In the genomic region with DNA sequence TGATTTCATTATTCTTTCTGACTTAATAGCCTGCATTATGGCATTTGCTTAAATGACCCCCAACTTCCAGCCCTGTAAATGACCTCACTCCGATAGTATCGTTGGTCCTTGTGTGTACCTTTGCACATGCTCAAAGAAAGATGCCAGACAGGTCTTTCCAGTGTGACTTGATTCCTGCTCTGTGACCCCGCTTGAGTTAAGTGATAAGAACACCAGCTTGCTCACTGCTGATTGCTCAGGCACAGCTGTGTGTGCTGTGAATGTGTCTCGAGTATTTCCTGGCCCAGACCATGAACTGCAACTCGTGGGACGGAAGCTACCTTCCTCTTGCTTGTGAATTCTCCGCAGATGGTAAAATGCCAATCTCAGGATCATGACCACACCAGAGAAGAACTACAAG, we compare ENCODE assay signal across 10 mouse cellular contexts. TPM values are rescaled to one million over a fixed set of nuclear protein-coding genes. Genes with fewer than 3 reads are reported as not detected.
DNase-seq lines count a peak whose midpoint lies in the region; ATAC-seq and TF ChIP-seq lines count a peak whose summit lies in the region.
"Had no signal": no experiment of that assay in that cellular context is flagged by ENCODE, and none has a peak within 500 bp of the region (broad histone marks: within the 10 kb centered on the region; RNA-seq: fewer than 3 reads in every experiment).

No protein-coding gene starts in this region.

- ATAC-seq in kidney, embryonic 16.5 days (ENCODE audit: low FRiP score, low TSS enrichment) = no peak
- peak; percentile 46; the same call in 1 of the 2 replicates for ATAC-seq in lung, embryonic 16.5 days (ENCODE audit: low read depth)
- no peak for ATAC-seq in hindbrain, postnatal 0 days
- no peak for ATAC-seq in midbrain, embryonic 15.5 days (replicated peaks)
- ATAC-seq: forebrain, embryonic 15.5 days had no signal

- 58% methylated on average over 7 of the region's 7 CpGs for WGBS in kidney, embryonic 16.5 days
- WGBS in lung, embryonic 16.5 days = 35% methylated on average over 7 of the region's 7 CpGs
- WGBS in hindbrain, postnatal 0 days = 94% methylated on average over 7 of the region's 7 CpGs
- WGBS in midbrain, embryonic 15.5 days = 92% methylated on average over 7 of the region's 7 CpGs

- H3K27ac ChIP-seq in gastrocnemius, adult 2 months = peak overlapping the region; percentile 51
- H3K27ac ChIP-seq in ES-Bruce4 (ENCODE audit: insufficient read depth, low read length) = peak overlapping the region; percentile 14; the same call in 1 of the 2 replicates
- peak overlapping the region; percentile 62 for H3K27ac ChIP-seq in kidney, embryonic 16.5 days (ENCODE audit: low read length)
- H3K27ac ChIP-seq in lung, embryonic 16.5 days (ENCODE audit: low read length) = peak overlapping the region; percentile 87
- H3K27ac ChIP-seq in hindbrain, postnatal 0 days = no peak overlapping the region
- no peak overlapping the region for H3K27ac ChIP-seq in midbrain, embryonic 15.5 days
- H3K27ac ChIP-seq: forebrain, embryonic 15.5 days; neural tube, embryonic 12.5 days had no signal

- H3K4me1 ChIP-seq in ES-Bruce4 (ENCODE audit: control insufficient read depth, insufficient read depth, low read length) = peaks cover 7% of the 10 kb centered on the region
- peaks cover 38% of the 10 kb centered on the region for H3K4me1 ChIP-seq in kidney, embryonic 16.5 days (ENCODE audit: insufficient read depth, low read length)
- peaks cover 42% of the 10 kb centered on the region for H3K4me1 ChIP-seq in lung, embryonic 16.5 days (replicated peaks; ENCODE audit: control insufficient read depth, insufficient read depth, low read length)
- peaks cover 6% of the 10 kb centered on the region; the same call in 1 of the 2 replicates for H3K4me1 ChIP-seq in hindbrain, postnatal 0 days (ENCODE audit: insufficient read depth, low read length)
- H3K4me1 ChIP-seq in midbrain, embryonic 15.5 days = peaks cover 13% of the 10 kb centered on the region

- TF ChIP-seq POLR2A in ES-Bruce4 (IDR thresholded peaks at IDR 0.05; ENCODE audit: insufficient read depth, low read length) = no peak

- TF ChIP-seq EP300 in ES-Bruce4 (IDR thresholded peaks at IDR 0.05; ENCODE audit: insufficient read depth, low read depth, low read length) = no peak

- H3K36me3 ChIP-seq in ES-Bruce4 (ENCODE audit: control insufficient read depth, insufficient read depth, low read length, poor library complexity, severe bottlenecking) = peaks cover 14% of the 10 kb centered on the region
- peaks cover 12% of the 10 kb centered on the region for H3K36me3 ChIP-seq in kidney, embryonic 16.5 days (ENCODE audit: insufficient read depth, low read length)
- H3K36me3 ChIP-seq in lung, embryonic 16.5 days (ENCODE audit: control insufficient read depth, insufficient read depth, low read length) = peaks cover 9% of the 10 kb centered on the region
- H3K36me3 ChIP-seq in hindbrain, postnatal 0 days (ENCODE audit: insufficient read depth, low read length) = peaks cover 21% of the 10 kb centered on the region; the same call in 1 of the 2 replicates
- H3K36me3 ChIP-seq in midbrain, embryonic 15.5 days (replicated peaks) = peaks cover 8% of the 10 kb centered on the region

- no peak for TF ChIP-seq CTCF in gastrocnemius, adult 2 months (IDR thresholded peaks at IDR 0.05)
- no peak for TF ChIP-seq CTCF in ES-Bruce4 (IDR thresholded peaks at IDR 0.05; ENCODE audit: low read depth, low read length)
- no peak for TF ChIP-seq CTCF in hindbrain, postnatal 0 days (IDR thresholded peaks at IDR 0.05; ENCODE audit: low read depth)

- H3K4me2 ChIP-seq in kidney, embryonic 16.5 days (replicated peaks; ENCODE audit: low read depth, low read length) = no peak overlapping the region
- H3K4me2 ChIP-seq in lung, embryonic 16.5 days (ENCODE audit: low read depth, low read length) = no peak overlapping the region; the same call in 1 of the 2 replicates
- no peak overlapping the region for H3K4me2 ChIP-seq in hindbrain, postnatal 0 days (ENCODE audit: low read depth, low read length)
- no peak overlapping the region for H3K4me2 ChIP-seq in midbrain, embryonic 15.5 days
- H3K4me2 ChIP-seq: forebrain, embryonic 15.5 days; neural tube, embryonic 12.5 days had no signal

- H3K9ac ChIP-seq in ES-Bruce4 (ENCODE audit: low read depth, poor library complexity, severe bottlenecking) = no peak overlapping the region
- H3K9ac ChIP-seq in kidney, embryonic 16.5 days (replicated peaks; ENCODE audit: low read length) = no peak overlapping the region
- no peak overlapping the region for H3K9ac ChIP-seq in lung, embryonic 16.5 days (ENCODE audit: low read length)
- no peak overlapping the region for H3K9ac ChIP-seq in hindbrain, postnatal 0 days (replicated peaks; ENCODE audit: low read length)
- no peak overlapping the region for H3K9ac ChIP-seq in midbrain, embryonic 15.5 days
- H3K9ac ChIP-seq: forebrain, embryonic 15.5 days; neural tube, embryonic 12.5 days had no signal

- intact Hi-C loops in gastrocnemius, adult 2 months (cut with DNase I) = no loop called here

- no peak overlapping the region for H3K4me3 ChIP-seq in gastrocnemius, adult 2 months
- H3K4me3 ChIP-seq in ES-Bruce4 (ENCODE audit: low read depth, low read length) = no peak overlapping the region
- no peak overlapping the region for H3K4me3 ChIP-seq in kidney, embryonic 16.5 days (ENCODE audit: low read length)
- H3K4me3 ChIP-seq in lung, embryonic 16.5 days (ENCODE audit: low read length) = no peak overlapping the region
- no peak overlapping the region for H3K4me3 ChIP-seq in hindbrain, postnatal 0 days (ENCODE audit: low read length)
- H3K4me3 ChIP-seq in midbrain, embryonic 15.5 days = no peak overlapping the region
- H3K4me3 ChIP-seq: forebrain, embryonic 15.5 days; neural tube, embryonic 12.5 days had no signal

- H3K9me3 ChIP-seq in ES-Bruce4 (replicated peaks; ENCODE audit: control insufficient read depth, insufficient read depth, low read length, poor library complexity, severe bottlenecking) = no peaks in the 10 kb centered on the region
- H3K9me3 ChIP-seq in kidney, embryonic 16.5 days (ENCODE audit: low read length) = no peaks in the 10 kb centered on the region
- H3K9me3 ChIP-seq in lung, embryonic 16.5 days (ENCODE audit: control insufficient read depth, low read length) = no peaks in the 10 kb centered on the region
- H3K9me3 ChIP-seq in hindbrain, postnatal 0 days (ENCODE audit: low read length) = no peaks in the 10 kb centered on the region
- no peaks in the 10 kb centered on the region for H3K9me3 ChIP-seq in midbrain, embryonic 15.5 days
- H3K9me3 ChIP-seq: forebrain, embryonic 15.5 days; neural tube, embryonic 12.5 days had no signal

- DNase-seq in gastrocnemius, adult 2 months = no peak
- no peak for DNase-seq in gastrocnemius, postnatal 10 days
- no peak for DNase-seq in layer of hippocampus, postnatal 10 days (ENCODE audit: low spot score in 2 of 2)
- DNase-seq in hindbrain, postnatal 0 days (ENCODE audit: low spot score) = no peak

- no peaks in the 10 kb centered on the region for H3K27me3 ChIP-seq in ES-Bruce4 (ENCODE audit: control insufficient read depth, insufficient read depth, low read length, poor library complexity, severe bottlenecking)
- H3K27me3 ChIP-seq in kidney, embryonic 16.5 days (ENCODE audit: insufficient read depth, low read length) = no peaks in the 10 kb centered on the region
- H3K27me3 ChIP-seq in lung, embryonic 16.5 days (ENCODE audit: control insufficient read depth, insufficient read depth, low read depth, low read length) = no peaks in the 10 kb centered on the region
- H3K27me3 ChIP-seq in hindbrain, postnatal 0 days (ENCODE audit: insufficient read depth, low read length) = no peaks in the 10 kb centered on the region
- H3K27me3 ChIP-seq in midbrain, embryonic 15.5 days (replicated peaks) = no peaks in the 10 kb centered on the region
- H3K27me3 ChIP-seq: forebrain, embryonic 15.5 days; neural tube, embryonic 12.5 days had no signal

RNA-seq across cellular contexts. Expression of gene Cdc6, which starts 2.6 kb away (rescaled TPM):
- total RNA-seq in gastrocnemius, adult 2 months (2021) = under 1 TPM in 1 of 2 experiments, not detected in 1; 0.11 TPM
- 1 to 10 TPM; 2.3 to 3.5 TPM for total RNA-seq in gastrocnemius, postnatal 10 days (2021)
- polyA plus RNA-seq in ES-Bruce4 (2011; ENCODE audit: insufficient read depth, insufficient read length, low read depth, missing spikeins) = 54.3 and 55.8 TPM in 2 replicates
- 36.2 and 38.6 TPM in 2 replicates for polyA plus RNA-seq in kidney, embryonic 16.5 days (2015; fragmentation: Nextera tagmentation; extraction: Ambion mirVana)
- 34.0 and 38.3 TPM in 2 replicates for polyA plus RNA-seq in lung, embryonic 16.5 days (2015; fragmentation: Nextera tagmentation; extraction: Ambion mirVana)
- 1 to 10 TPM; 1.1 to 2.2 TPM for total RNA-seq in layer of hippocampus, postnatal 10 days (2021)
- total RNA-seq in hindbrain, postnatal 0 days (2014; rRNA removed) = 2.5 and 4.6 TPM in 2 replicates
- polyA plus RNA-seq in hindbrain, postnatal 0 days (2015; fragmentation: Nextera tagmentation; extraction: Ambion mirVana) = 3.0 and 3.4 TPM in 2 replicates
- polyA plus RNA-seq in midbrain, embryonic 15.5 days (2015; fragmentation: Nextera tagmentation; extraction: Ambion mirVana) = 3.9 and 4.2 TPM in 2 replicates

RNA-seq across cellular contexts. Expression of gene Rara, which starts 22.6 kb away (rescaled TPM):
- total RNA-seq in gastrocnemius, adult 2 months (2021) = 10 to 100 TPM; 10.2 to 12.4 TPM
- 10 to 100 TPM; 22.6 to 31.5 TPM for total RNA-seq in gastrocnemius, postnatal 10 days (2021)
- 23.7 and 26.3 TPM in 2 replicates for polyA plus RNA-seq in ES-Bruce4 (2011; ENCODE audit: insufficient read depth, insufficient read length, low read depth, missing spikeins)
- polyA plus RNA-seq in kidney, embryonic 16.5 days (2015; fragmentation: Nextera tagmentation; extraction: Ambion mirVana) = 31.4 and 32.5 TPM in 2 replicates
- polyA plus RNA-seq in lung, embryonic 16.5 days (2015; fragmentation: Nextera tagmentation; extraction: Ambion mirVana) = 35.4 and 37.2 TPM in 2 replicates
- total RNA-seq in layer of hippocampus, postnatal 10 days (2021) = 10 to 100 TPM; 21.7 to 24.0 TPM
- total RNA-seq in hindbrain, postnatal 0 days (2014; rRNA removed) = 16.9 and 19.2 TPM in 2 replicates
- polyA plus RNA-seq in hindbrain, postnatal 0 days (2015; fragmentation: Nextera tagmentation; extraction: Ambion mirVana) = 8.1 and 9.5 TPM in 2 replicates
- 9.7 and 10.5 TPM in 2 replicates for polyA plus RNA-seq in midbrain, embryonic 15.5 days (2015; fragmentation: Nextera tagmentation; extraction: Ambion mirVana)

RNA-seq across cellular contexts. Expression of gene Wipf2, which starts 41.6 kb away (rescaled TPM):
- 1 to 10 TPM; 6.1 to 6.6 TPM for total RNA-seq in gastrocnemius, adult 2 months (2021)
- total RNA-seq in gastrocnemius, postnatal 10 days (2021) = 1 to 10 TPM; 6.3 to 9.0 TPM
- 36.5 and 40.3 TPM in 2 replicates for polyA plus RNA-seq in ES-Bruce4 (2011; ENCODE audit: insufficient read depth, insufficient read length, low read depth, missing spikeins)
- 5.4 and 5.9 TPM in 2 replicates for polyA plus RNA-seq in kidney, embryonic 16.5 days (2015; fragmentation: Nextera tagmentation; extraction: Ambion mirVana)
- polyA plus RNA-seq in lung, embryonic 16.5 days (2015; fragmentation: Nextera tagmentation; extraction: Ambion mirVana) = 4.6 and 4.8 TPM in 2 replicates
- 10 to 100 TPM; 29.7 to 30.9 TPM for total RNA-seq in layer of hippocampus, postnatal 10 days (2021)
- total RNA-seq in hindbrain, postnatal 0 days (2014; rRNA removed) = 8.1 and 10.4 TPM in 2 replicates
- polyA plus RNA-seq in hindbrain, postnatal 0 days (2015; fragmentation: Nextera tagmentation; extraction: Ambion mirVana) = 3.5 and 3.7 TPM in 2 replicates
- 4.9 and 5.3 TPM in 2 replicates for polyA plus RNA-seq in midbrain, embryonic 15.5 days (2015; fragmentation: Nextera tagmentation; extraction: Ambion mirVana)

Comparison
In these comparisons a context has a peak if more than half of its experiments do, and no peak if none do; other contexts are left out.
1. H3K27ac ChIP-seq: peak in gastrocnemius, adult 2 months (single experiment), ES-Bruce4 (single experiment), kidney, embryonic 16.5 days (single experiment) and lung, embryonic 16.5 days (single experiment); none in hindbrain, postnatal 0 days (single experiment) and midbrain, embryonic 15.5 days (single experiment).